Mouse (Mus musculus): ENCODE results near the gene Phox2b. TPM values are rescaled to one million over a fixed set of nuclear protein-coding genes. Genes with fewer than 3 reads are reported as not detected.
A peak's percentile ranks its signal among the peaks of the same experiment; 100 is the strongest.

Phox2b gene
- polyA plus RNA-seq, 1 experiment from 2014 or later, result 0.17 TPM

DNA sequence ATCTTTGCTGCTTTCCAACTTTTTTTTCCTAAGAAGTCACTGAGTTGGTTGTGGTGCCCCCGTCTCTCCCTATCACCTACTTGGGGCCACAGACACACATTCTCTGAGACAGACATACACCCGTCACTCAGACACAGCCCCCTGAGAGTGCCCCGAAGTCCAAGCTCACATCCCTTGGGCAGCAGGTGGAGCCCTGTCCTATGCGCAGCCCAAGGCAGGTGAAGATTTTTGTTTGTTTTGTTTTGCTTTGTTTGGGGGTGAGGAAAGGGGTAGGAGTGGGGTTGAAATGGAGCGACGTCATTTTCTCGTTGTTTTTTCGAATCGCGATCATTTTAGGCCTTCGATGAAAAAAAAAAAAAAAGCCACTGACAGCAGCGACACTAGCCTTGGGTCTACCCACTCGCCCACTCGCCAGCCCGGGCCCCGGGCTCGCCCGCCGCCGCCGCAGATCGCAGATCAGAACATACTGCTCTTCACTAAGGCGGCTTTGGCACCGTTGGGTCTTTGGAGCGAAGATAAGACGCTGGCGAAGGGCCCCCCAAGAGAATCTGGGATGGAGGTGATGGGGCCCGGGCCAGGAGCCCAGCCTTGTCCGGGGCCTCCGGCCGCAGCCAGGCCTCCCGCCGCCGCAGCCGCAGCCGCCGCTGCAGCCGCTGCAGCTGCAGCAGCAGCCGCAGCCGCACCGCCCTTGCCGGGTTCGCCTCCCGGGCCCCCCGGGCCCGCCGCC lies 3.3 kb downstream of the Phox2b start:
- peak; percentile 50 for DNase-seq (ENCODE audit: low spot score)
- Histone ChIP-seq H3K9ac (ENCODE audit: low read length) (no peak overlapping the region), H3K27ac (replicated peaks; ENCODE audit: low read depth, low read length) (no peak overlapping the region), H3K9me3 (ENCODE audit: control insufficient read depth, low read length) (no peaks in the 10 kb centered on the region), H3K4me2 (ENCODE audit: low read depth, severe bottlenecking) (peak overlapping the region; percentile 38), H3K36me3 (ENCODE audit: control insufficient read depth, insufficient read depth, low read length) (no peaks in the 10 kb centered on the region), H3K27me3 (ENCODE audit: control insufficient read depth, insufficient read depth, low read length) (peaks cover 84% of the 10 kb centered on the region), H3K4me1 (ENCODE audit: control insufficient read depth, insufficient read depth, low read length) (peaks cover 5% of the 10 kb centered on the region), H3K4me3 (ENCODE audit: low read depth, low read length) (peak overlapping the region; percentile 20; the same call in 1 of the 2 replicates)
- WGBS, result 2% methylated on average over 45 of the region's 47 CpGs
- ATAC-seq (ENCODE audit: insufficient number of reproducible peaks, low FRiP score, low TSS enrichment, low read depth), result no peak

- H3K27ac ChIP-seq (replicated peaks; ENCODE audit: low read depth, low read length), result no peak overlapping the region
- peaks cover 85% of the 10 kb centered on the region for H3K27me3 ChIP-seq (ENCODE audit: control insufficient read depth, insufficient read depth, low read length)
- no peak overlapping the region for H3K4me3 ChIP-seq (ENCODE audit: low read depth, low read length)
- H3K4me1 ChIP-seq (ENCODE audit: control insufficient read depth, insufficient read depth, low read length), result peaks cover 4% of the 10 kb centered on the region
- DNase-seq (ENCODE audit: low spot score) (peak; percentile 60), ATAC-seq (ENCODE audit: insufficient number of reproducible peaks, low FRiP score, low TSS enrichment, low read depth) (no peak)
- 2% methylated on average over 15 of the region's 15 CpGs for WGBS
- no peaks in the 10 kb centered on the region for H3K9me3 ChIP-seq (ENCODE audit: control insufficient read depth, low read length)
- no peaks in the 10 kb centered on the region for H3K36me3 ChIP-seq (ENCODE audit: control insufficient read depth, insufficient read depth, low read length)
- no peak overlapping the region for H3K4me2 ChIP-seq (ENCODE audit: low read depth, severe bottlenecking)
- no peak overlapping the region for H3K9ac ChIP-seq (ENCODE audit: low read length)
Measured at GRCm38 (mm10) chr5:67095153-67095552, 3.9 kb downstream of the Phox2b start.

GRCm38 (mm10) chr5:67093991-67094390 lies 5.1 kb downstream of the Phox2b start:
- H3K27me3 ChIP-seq (ENCODE audit: control insufficient read depth, insufficient read depth, low read length), result peaks cover 82% of the 10 kb centered on the region
- no peak overlapping the region for H3K4me3 ChIP-seq (ENCODE audit: low read depth, low read length)

GRCm38 (mm10) chr5:67091766-67092165 lies 7.3 kb downstream of the Phox2b start:
- ATAC-seq (ENCODE audit: insufficient number of reproducible peaks, low FRiP score, low TSS enrichment, low read depth) (no peak), DNase-seq (ENCODE audit: low spot score) (no peak)
- Histone ChIP-seq H3K9ac (ENCODE audit: low read length) (no peak overlapping the region), H3K9me3 (ENCODE audit: control insufficient read depth, low read length) (no peaks in the 10 kb centered on the region), H3K36me3 (ENCODE audit: control insufficient read depth, insufficient read depth, low read length) (no peaks in the 10 kb centered on the region), H3K4me1 (ENCODE audit: control insufficient read depth, insufficient read depth, low read length) (peaks cover 4% of the 10 kb centered on the region), H3K27me3 (ENCODE audit: control insufficient read depth, insufficient read depth, low read length) (peaks cover 61% of the 10 kb centered on the region), H3K4me2 (ENCODE audit: low read depth, severe bottlenecking) (no peak overlapping the region), H3K27ac (replicated peaks; ENCODE audit: low read depth, low read length) (no peak overlapping the region), H3K4me3 (ENCODE audit: low read depth, low read length) (no peak overlapping the region)
- 18% methylated on average over 4 of the region's 4 CpGs for WGBS

More at GRCm38 (mm10) chr5:67093991-67094390, 5.1 kb downstream of the Phox2b start:
- Histone ChIP-seq H3K36me3 (ENCODE audit: control insufficient read depth, insufficient read depth, low read length) (no peaks in the 10 kb centered on the region), H3K9ac (ENCODE audit: low read length) (no peak overlapping the region), H3K27ac (replicated peaks; ENCODE audit: low read depth, low read length) (no peak overlapping the region), H3K9me3 (ENCODE audit: control insufficient read depth, low read length) (no peaks in the 10 kb centered on the region), H3K4me1 (ENCODE audit: control insufficient read depth, insufficient read depth, low read length) (peaks cover 4% of the 10 kb centered on the region), H3K4me2 (ENCODE audit: low read depth, severe bottlenecking) (no peak overlapping the region)
- no peak for DNase-seq (ENCODE audit: low spot score)
- WGBS, result 10% methylated on average over 2 of the region's 2 CpGs
- no peak for ATAC-seq (ENCODE audit: insufficient number of reproducible peaks, low FRiP score, low TSS enrichment, low read depth)

DNA sequence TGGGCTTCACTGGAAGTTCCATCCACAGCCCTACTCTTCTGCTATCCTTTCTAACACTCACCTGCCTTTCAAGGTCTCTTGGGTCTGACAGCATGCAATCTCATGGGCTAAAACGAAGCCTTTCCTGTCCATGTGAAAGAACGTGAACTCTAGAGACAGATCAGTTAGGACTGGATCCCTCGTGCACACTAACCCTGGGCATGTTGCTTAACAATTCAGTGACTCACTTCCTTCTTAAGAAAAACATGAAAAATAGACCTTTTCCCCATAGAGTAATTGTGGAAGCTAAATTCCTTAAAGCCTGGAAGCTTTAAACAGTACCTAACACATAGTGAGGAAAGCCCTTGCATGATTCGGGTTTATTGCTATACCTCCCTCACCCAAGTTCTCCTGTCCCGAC lies 8.2 kb downstream of the Phox2b start:
- no peak overlapping the region for H3K4me3 ChIP-seq (ENCODE audit: low read depth, low read length)
- no peak overlapping the region for H3K27ac ChIP-seq (replicated peaks; ENCODE audit: low read depth, low read length)
- H3K27me3 ChIP-seq (ENCODE audit: control insufficient read depth, insufficient read depth, low read length), result peaks cover 53% of the 10 kb centered on the region

DNA sequence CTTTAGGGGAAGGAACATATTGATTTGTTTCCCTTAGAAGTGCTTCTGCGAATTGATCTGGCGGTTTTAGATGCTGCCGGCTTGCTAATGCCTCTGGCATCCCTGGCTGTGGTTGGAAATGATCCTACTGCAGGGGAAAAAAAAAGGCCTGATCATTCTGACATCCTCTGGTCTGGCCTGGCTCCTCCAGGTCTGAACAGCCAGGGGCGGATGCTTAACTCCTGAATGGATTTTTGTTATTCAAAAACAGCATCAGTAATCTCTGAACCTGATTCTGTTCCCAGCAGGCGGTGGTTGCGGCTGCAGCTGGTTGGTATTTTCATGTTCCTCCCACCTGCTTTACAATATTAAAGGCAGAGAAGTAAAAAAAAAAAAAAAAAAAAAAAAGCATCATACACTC lies 16.0 kb downstream of the Phox2b start:
- no peaks in the 10 kb centered on the region for H3K9me3 ChIP-seq (ENCODE audit: control insufficient read depth, low read length)
- ATAC-seq (ENCODE audit: insufficient number of reproducible peaks, low FRiP score, low TSS enrichment, low read depth), result no peak
- no peak overlapping the region for H3K4me3 ChIP-seq (ENCODE audit: low read depth, low read length)
- H3K4me1 ChIP-seq (ENCODE audit: control insufficient read depth, insufficient read depth, low read length), result no peaks in the 10 kb centered on the region
- no peak for DNase-seq (ENCODE audit: low spot score)
- peaks cover 3% of the 10 kb centered on the region; the same call in 1 of the 2 replicates for H3K27me3 ChIP-seq (ENCODE audit: control insufficient read depth, insufficient read depth, low read length)
- no peak overlapping the region for H3K9ac ChIP-seq (ENCODE audit: low read length)
- H3K36me3 ChIP-seq (ENCODE audit: control insufficient read depth, insufficient read depth, low read length), result no peaks in the 10 kb centered on the region
- H3K27ac ChIP-seq (replicated peaks; ENCODE audit: low read depth, low read length), result no peak overlapping the region
- WGBS, result 33% methylated on average over 6 of the region's 6 CpGs
- no peak overlapping the region for H3K4me2 ChIP-seq (ENCODE audit: low read depth, severe bottlenecking)

More for the DNA sequence above, 8.2 kb downstream of the Phox2b start:
- no peaks in the 10 kb centered on the region for H3K4me1 ChIP-seq (ENCODE audit: control insufficient read depth, insufficient read depth, low read length)
- H3K4me2 ChIP-seq (ENCODE audit: low read depth, severe bottlenecking), result no peak overlapping the region
- ATAC-seq (ENCODE audit: insufficient number of reproducible peaks, low FRiP score, low TSS enrichment, low read depth), result no peak
- H3K9me3 ChIP-seq (ENCODE audit: control insufficient read depth, low read length), result no peaks in the 10 kb centered on the region
- WGBS, result 71% methylated on average over 5 of the region's 5 CpGs
- H3K9ac ChIP-seq (ENCODE audit: low read length), result no peak overlapping the region
- H3K36me3 ChIP-seq (ENCODE audit: control insufficient read depth, insufficient read depth, low read length), result no peaks in the 10 kb centered on the region
- DNase-seq (ENCODE audit: low spot score), result no peak

DNA sequence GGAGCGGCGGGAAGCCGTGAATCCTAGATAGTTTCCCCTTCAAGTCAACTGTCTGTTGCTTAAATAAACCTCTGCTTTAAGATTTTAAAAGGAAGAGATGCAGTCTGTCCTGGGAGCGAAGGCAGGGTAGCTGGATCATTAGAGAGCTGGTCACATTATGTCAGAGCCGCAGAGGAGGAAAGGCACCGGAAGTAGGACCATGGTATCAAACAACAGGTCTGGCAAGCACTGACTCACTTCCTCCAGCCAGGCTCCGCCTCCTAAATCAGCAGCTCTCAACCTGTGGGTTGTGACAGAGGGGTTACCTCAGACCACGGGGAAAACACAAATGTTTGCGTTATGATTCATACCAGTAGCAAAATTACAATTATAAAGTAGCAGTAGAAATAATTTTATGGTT lies 35.5 kb downstream of the Phox2b start:
- Histone ChIP-seq H3K27me3 (ENCODE audit: control insufficient read depth, insufficient read depth, low read length) (no peaks in the 10 kb centered on the region), H3K4me1 (ENCODE audit: control insufficient read depth, insufficient read depth, low read length) (no peaks in the 10 kb centered on the region), H3K4me3 (ENCODE audit: low read depth, low read length) (no peak overlapping the region), H3K36me3 (ENCODE audit: control insufficient read depth, insufficient read depth, low read length) (no peaks in the 10 kb centered on the region), H3K9ac (ENCODE audit: low read length) (no peak overlapping the region), H3K4me2 (ENCODE audit: low read depth, severe bottlenecking) (no peak overlapping the region), H3K9me3 (ENCODE audit: control insufficient read depth, low read length) (no peaks in the 10 kb centered on the region), H3K27ac (replicated peaks; ENCODE audit: low read depth, low read length) (no peak overlapping the region)
- no peak for ATAC-seq (ENCODE audit: insufficient number of reproducible peaks, low FRiP score, low TSS enrichment, low read depth)
- 89% methylated on average over 9 of the region's 9 CpGs for WGBS
- no peak for DNase-seq (ENCODE audit: low spot score)

GRCm38 (mm10) chr5:67060519-67060918 lies 38.6 kb downstream of the Phox2b start:
- WGBS, result 69% methylated on average over 2 of the region's 4 CpGs
- ATAC-seq (ENCODE audit: insufficient number of reproducible peaks, low FRiP score, low TSS enrichment, low read depth), result no peak
- H3K4me3 ChIP-seq (ENCODE audit: low read depth, low read length), result no peak overlapping the region
- H3K27me3 ChIP-seq (ENCODE audit: control insufficient read depth, insufficient read depth, low read length), result no peaks in the 10 kb centered on the region
- H3K9ac ChIP-seq (ENCODE audit: low read length), result no peak overlapping the region
- no peaks in the 10 kb centered on the region for H3K36me3 ChIP-seq (ENCODE audit: control insufficient read depth, insufficient read depth, low read length)
- H3K4me2 ChIP-seq (ENCODE audit: low read depth, severe bottlenecking), result no peak overlapping the region
- H3K4me1 ChIP-seq (ENCODE audit: control insufficient read depth, insufficient read depth, low read length), result no peaks in the 10 kb centered on the region
- H3K9me3 ChIP-seq (ENCODE audit: control insufficient read depth, low read length), result no peaks in the 10 kb centered on the region
- H3K27ac ChIP-seq (replicated peaks; ENCODE audit: low read depth, low read length), result no peak overlapping the region
- DNase-seq (ENCODE audit: low spot score), result no peak

DNA sequence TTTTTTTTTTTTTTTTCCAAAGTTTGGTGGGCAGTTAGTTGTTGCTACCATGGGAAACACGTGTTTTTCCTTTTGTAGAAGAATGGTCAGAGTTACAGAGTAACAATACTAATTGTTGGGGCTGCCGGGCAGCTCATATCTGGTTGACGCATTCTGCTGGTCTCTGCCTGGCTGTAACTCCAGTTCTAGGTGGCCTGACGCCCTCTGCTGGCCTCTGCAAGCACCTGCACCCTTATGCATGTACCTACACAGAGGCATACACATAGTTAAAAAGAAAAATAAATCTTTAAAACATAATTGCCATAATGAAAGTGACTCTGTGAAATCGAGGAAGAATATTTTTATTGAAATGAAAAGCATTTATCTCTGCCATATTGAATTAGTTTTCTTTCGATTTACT lies 41.3 kb downstream of the Phox2b start:
- ATAC-seq (ENCODE audit: insufficient number of reproducible peaks, low FRiP score, low TSS enrichment, low read depth) (no peak), DNase-seq (ENCODE audit: low spot score) (no peak)
- Histone ChIP-seq H3K9me3 (ENCODE audit: control insufficient read depth, low read length) (no peaks in the 10 kb centered on the region), H3K4me1 (ENCODE audit: control insufficient read depth, insufficient read depth, low read length) (no peaks in the 10 kb centered on the region), H3K4me2 (ENCODE audit: low read depth, severe bottlenecking) (no peak overlapping the region), H3K9ac (ENCODE audit: low read length) (no peak overlapping the region), H3K36me3 (ENCODE audit: control insufficient read depth, insufficient read depth, low read length) (no peaks in the 10 kb centered on the region), H3K4me3 (ENCODE audit: low read depth, low read length) (no peak overlapping the region), H3K27me3 (ENCODE audit: control insufficient read depth, insufficient read depth, low read length) (no peaks in the 10 kb centered on the region), H3K27ac (replicated peaks; ENCODE audit: low read depth, low read length) (no peak overlapping the region)
- WGBS, result 85% methylated on average over 6 of the region's 6 CpGs
